Mouse (Mus musculus) heart, adult 8-10 months (tissue): Measurements from ENCODE around the gene Olfr1467. TPM values are rescaled to one million over a fixed set of nuclear protein-coding genes. Genes with fewer than 3 reads are reported as not detected.

Experiments
- DNase-seq: peaks from one replicate; pipeline ENCODE4 v3.0.0; 2022; ENCODE audit warnings: low spot score
- total RNA-seq, 4 experiments: library from RNA; stranded (reverse); gene quantifications; 2 replicates each; pipeline ENCODE4 v1.2.4; 2022

Olfr1467 gene
- not detected for total RNA-seq

GRCm38 (mm10) chr19:13361936-13362335 lies at the start of gene Olfr1467:
Gene Olfr1467 (plus strand): TSS chr19:13362236.
- no peak for DNase-seq

GRCm38 (mm10) chr19:13315441-13315840 lies 46.6 kb upstream of the Olfr1467 start, which contains the start of gene Olfr1465:
Gene Olfr1465 (minus strand): TSS chr19:13315541.
- no peak for DNase-seq

DNA sequence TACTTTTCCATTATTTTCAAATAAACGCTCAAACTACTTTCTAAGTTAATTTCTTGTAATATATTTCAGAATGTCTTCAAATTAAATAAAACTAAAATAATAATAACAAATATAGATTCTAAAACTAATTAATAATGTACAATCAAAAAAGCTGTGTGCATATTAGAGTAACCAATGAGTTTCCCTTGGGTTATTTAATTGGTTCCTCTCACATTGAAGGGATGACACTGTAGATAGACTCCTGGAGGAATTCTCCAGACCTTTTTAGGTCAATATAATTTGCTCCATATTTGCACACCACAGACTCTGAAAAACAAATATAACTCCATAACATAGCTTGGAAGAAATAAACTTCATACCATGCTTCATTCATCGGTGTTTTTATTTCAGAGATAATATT lies 23.5 kb upstream of the Olfr1467 start, which contains the start of gene Olfr1466:
Gene Olfr1466 (plus strand): TSS at position 301 of the 400 bp plus-strand sequence.
- no peak for DNase-seq

GRCm38 (mm10) chr19:13407549-13407948 lies 45.5 kb downstream of the Olfr1467 start, which contains the start of gene Olfr1469:
Gene Olfr1469 (plus strand): TSS chr19:13407849.
- DNase-seq = no peak

Other genes with a start within 250 kb of the Olfr1467 start
- under 1 TPM in 2 of 4 experiments, not detected in 2; 0.05 to 0.09 TPM for gene Olfr1459, start 212.7 kb upstream of the Olfr1467 start, total RNA-seq
- not detected for gene Olfr1461, start 199.2 kb upstream of the Olfr1467 start, total RNA-seq
- not detected for gene Olfr1462, start 176.5 kb upstream of the Olfr1467 start, total RNA-seq
- not detected for gene Olfr1463, start 130.9 kb upstream of the Olfr1467 start, total RNA-seq
- not detected for gene Olfr1465, start 46.7 kb upstream of the Olfr1467 start, total RNA-seq
- not detected for gene Olfr1466, start 23.4 kb upstream of the Olfr1467 start, total RNA-seq
- not detected for gene Olfr1469, start 45.6 kb downstream of the Olfr1467 start, total RNA-seq
- gene Olfr1471, start 81.2 kb downstream of the Olfr1467 start, total RNA-seq = not detected
- not detected for gene Olfr1472, start 93.8 kb downstream of the Olfr1467 start, total RNA-seq
- not detected for gene Olfr1474, start 107.3 kb downstream of the Olfr1467 start, total RNA-seq
- gene Olfr1475, start 118.0 kb downstream of the Olfr1467 start, total RNA-seq = not detected
- gene Olfr1477, start 138.3 kb downstream of the Olfr1467 start, total RNA-seq = not detected
- gene Olfr1480, start 165.7 kb downstream of the Olfr1467 start, total RNA-seq = not detected
- gene Olfr1484, start 221.3 kb downstream of the Olfr1467 start, total RNA-seq = not detected